Mouse (Mus musculus): ENCODE measurements around the gene Zfp940.

DNA sequence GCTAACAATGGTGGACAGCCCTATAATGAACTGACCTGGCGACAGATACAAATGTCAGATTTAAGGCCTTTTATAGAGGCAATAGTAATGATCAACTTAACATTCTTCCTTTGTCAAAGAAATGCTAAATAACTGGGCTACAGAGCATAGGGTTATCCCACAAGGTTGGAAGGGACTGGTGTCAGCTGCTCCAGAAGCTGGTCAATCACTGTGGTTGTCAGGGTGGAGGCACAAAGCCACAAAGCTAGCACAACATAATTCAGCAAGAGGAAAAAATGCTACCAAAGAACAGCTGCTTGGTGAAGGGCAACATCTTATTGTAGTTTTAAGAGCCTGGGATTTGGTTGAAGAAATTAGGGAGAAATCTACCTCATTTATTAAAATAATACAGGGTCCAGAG, 41.2 kb downstream of the Zfp940 start:
- TF ChIP-seq CTCF (IDR thresholded peaks at IDR 0.05; ENCODE audit: insufficient read depth, low read length) = no peak
- no peak for TF ChIP-seq POLR2A (IDR thresholded peaks at IDR 0.05; ENCODE audit: borderline replicate concordance, extremely low read depth, low read depth, low read length)

All from lung, adult 2 months (tissue).